Mouse (Mus musculus) bone marrow macrophage, adult 2 months (primary cell): ENCODE measurements around the gene Cpt1b. TPM values are rescaled to one million over a fixed set of nuclear protein-coding genes. Genes with fewer than 3 reads are reported as not detected.

ENCODE experiments used
- H3K27ac ChIP-seq: 2 replicates; pipeline ENCODE4 v1.5.1; 2012; ENCODE audit warnings: low read depth, low read length; ENCODE audit not compliant: insufficient read depth
- H3K4me1 ChIP-seq: 2 replicates; pipeline ENCODE4 v1.6.1; 2012; ENCODE audit warnings: low read length; ENCODE audit not compliant: control insufficient read depth, insufficient read depth
- H3K4me3 ChIP-seq: 2 replicates; pipeline ENCODE4 v1.5.1; 2012; ENCODE audit warnings: mild to moderate bottlenecking, low read length, moderate library complexity; ENCODE audit not compliant: insufficient read depth
- CTCF ChIP-seq: IDR thresholded peaks from 2 replicates; pipeline ENCODE4 v1.5.1; 2012; ENCODE audit warnings: low read depth, mild to moderate bottlenecking, low read length, moderate library complexity
- POLR2A ChIP-seq: IDR thresholded peaks from 2 replicates; pipeline ENCODE4 v1.6.1; 2012; ENCODE audit warnings: mild to moderate bottlenecking, low read depth, low read length, borderline replicate concordance
- polyA plus RNA-seq: library from polyadenylated mRNA; stranded (reverse); fragments of >200 nt; gene quantifications from 2 replicates; pipeline ENCODE4 v1.2.4, GENCODE M21; 2012; ENCODE audit not compliant: missing spikeins, insufficient read depth, insufficient read length

The Cpt1b gene
- polyA plus RNA-seq, 1 experiment: 2.0 TPM

- TF ChIP-seq POLR2A: no peak
- Histone ChIP-seq H3K27ac (no peak overlapping the region), H3K4me1 (peaks cover 9% of the 10 kb centered on the region), H3K4me3 (no peak overlapping the region)
Measured at GRCm38 (mm10) chr15:89421938-89422337, 3.7 kb downstream of the Cpt1b start.

DNA sequence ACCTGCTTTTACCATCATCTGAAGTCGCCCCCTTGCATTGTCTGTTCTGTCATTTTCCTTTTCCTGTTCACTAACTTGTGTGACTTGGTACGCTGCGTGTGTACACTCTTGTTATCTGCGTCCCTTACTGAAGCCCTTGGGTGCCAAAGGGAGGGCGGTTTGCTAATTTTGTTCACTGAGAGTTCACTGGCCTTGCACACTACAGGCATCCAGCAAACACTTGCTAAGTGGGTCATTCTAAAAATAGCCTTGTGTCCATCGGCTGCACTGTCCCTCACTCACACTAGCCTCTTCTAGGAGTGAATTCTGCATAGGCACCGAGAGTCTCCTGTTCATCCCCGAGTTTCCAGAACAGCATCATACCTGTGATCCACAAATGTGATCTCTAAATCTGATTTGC lies 10.4 kb downstream of the Cpt1b start:
- Histone ChIP-seq H3K4me1 (no peaks in the 10 kb centered on the region), H3K27ac (no peak overlapping the region), H3K4me3 (no peak overlapping the region)
- no peak for TF ChIP-seq CTCF
- TF ChIP-seq POLR2A: no peak

DNA sequence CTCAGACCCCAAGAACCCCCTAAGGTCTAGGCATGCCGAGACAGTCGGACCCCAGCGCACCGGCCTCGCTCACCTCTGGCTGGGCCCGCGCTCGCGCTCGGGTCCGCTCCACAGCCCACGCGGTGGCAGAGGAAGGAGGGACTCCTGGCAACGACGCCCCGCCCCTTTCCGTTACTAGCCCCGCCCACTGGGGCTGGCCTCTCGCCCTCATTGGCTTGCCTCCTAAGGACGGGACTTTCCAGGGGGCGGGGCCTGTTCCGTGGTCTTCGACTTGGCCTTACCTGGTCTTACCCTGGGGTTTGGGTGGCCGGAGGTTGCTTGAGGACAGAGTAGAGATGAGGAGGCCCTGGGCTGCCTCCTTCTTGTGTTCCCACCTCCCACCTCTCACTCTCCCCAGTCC lies 15.5 kb downstream of the Cpt1b start, which contains the start of gene Syce3:
Syce3 (minus strand) TSS at position 386 of the 400 bp plus-strand sequence.
- H3K4me3 ChIP-seq: no peak within 1 kb of the TSS
- no peak for TF ChIP-seq CTCF
- no peak for TF ChIP-seq POLR2A

GRCm38 (mm10) chr15:89406691-89407090 lies 19.0 kb downstream of the Cpt1b start:
- H3K27ac ChIP-seq: no peak overlapping the region
- no peaks in the 10 kb centered on the region for H3K4me1 ChIP-seq
- no peak overlapping the region for H3K4me3 ChIP-seq
- TF ChIP-seq CTCF: no peak
- TF ChIP-seq POLR2A: no peak

More for the DNA sequence above, 15.5 kb downstream of the Cpt1b start, which contains the start of gene Syce3:
- Histone ChIP-seq H3K27ac (no peak within 1 kb of the TSS), H3K4me1 (no peaks in the 10 kb centered on the region)

- TF ChIP-seq POLR2A (no peak), CTCF (no peak)
- Histone ChIP-seq H3K27ac (no peak overlapping the region), H3K4me3 (no peak overlapping the region), H3K4me1 (peaks cover 7% of the 10 kb centered on the region)
Measured at GRCm38 (mm10) chr15:89404831-89405623, 20.6 kb downstream of the Cpt1b start.

- no peak for TF ChIP-seq POLR2A
- TF ChIP-seq CTCF: no peak
- H3K4me3 ChIP-seq: no peak overlapping the region
- peaks cover 7% of the 10 kb centered on the region for H3K4me1 ChIP-seq
- H3K27ac ChIP-seq: no peak overlapping the region
Measured at GRCm38 (mm10) chr15:89402471-89402870, 23.2 kb downstream of the Cpt1b start.

GRCm38 (mm10) chr15:89399716-89400115 lies 25.9 kb downstream of the Cpt1b start:
- Histone ChIP-seq H3K4me3 (no peak overlapping the region), H3K4me1 (peaks cover 7% of the 10 kb centered on the region), H3K27ac (no peak overlapping the region)
- TF ChIP-seq CTCF (no peak), POLR2A (no peak)

DNA sequence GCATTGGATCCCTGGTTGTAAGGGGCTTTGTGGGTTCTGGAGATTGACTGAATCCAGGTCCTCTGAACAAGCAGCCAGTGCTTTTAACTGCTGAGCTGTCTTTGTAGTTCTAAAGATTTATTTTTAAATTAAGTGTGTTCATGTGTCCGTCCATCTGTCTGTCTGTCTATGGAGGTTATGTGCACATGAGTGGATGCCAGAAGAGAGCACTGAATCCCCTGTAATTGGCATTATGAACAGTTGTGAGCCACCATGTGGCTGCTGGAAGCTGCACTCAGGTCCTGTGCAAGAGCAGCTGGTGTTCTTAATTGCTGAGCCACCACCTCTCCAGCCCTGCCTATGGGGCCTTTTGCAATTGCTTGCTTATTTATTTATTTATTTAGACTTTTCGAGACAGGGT lies 27.5 kb downstream of the Cpt1b start:
- Histone ChIP-seq H3K4me3 (no peak overlapping the region), H3K4me1 (peaks cover 7% of the 10 kb centered on the region), H3K27ac (no peak overlapping the region)
- TF ChIP-seq CTCF (no peak), POLR2A (no peak)

DNA sequence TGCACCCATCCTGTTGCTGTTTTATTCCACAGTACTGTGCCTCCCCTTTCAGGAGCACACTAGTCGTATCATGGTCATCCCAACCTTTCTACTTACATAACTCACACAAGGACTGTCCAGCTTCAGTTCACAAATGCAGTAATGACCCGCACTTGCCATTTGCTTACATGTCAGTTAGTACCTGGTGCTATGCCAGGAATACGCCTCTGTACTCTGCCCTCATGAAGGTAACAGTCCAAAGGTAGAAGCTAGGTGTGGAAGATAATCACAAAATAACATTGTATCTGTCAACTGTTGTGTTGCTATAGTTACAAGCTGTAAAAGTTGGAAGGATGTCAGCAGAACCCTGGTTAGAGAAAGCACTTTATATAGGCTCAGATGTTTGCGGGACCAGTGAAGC lies 28.8 kb downstream of the Cpt1b start:
- TF ChIP-seq CTCF: no peak
- no peak for TF ChIP-seq POLR2A
- Histone ChIP-seq H3K4me3 (no peak overlapping the region), H3K27ac (no peak overlapping the region), H3K4me1 (peaks cover 11% of the 10 kb centered on the region)

GRCm38 (mm10) chr15:89390081-89390480 lies 35.6 kb downstream of the Cpt1b start:
- Histone ChIP-seq H3K4me3 (no peak overlapping the region), H3K4me1 (peaks cover 4% of the 10 kb centered on the region), H3K27ac (no peak overlapping the region)
- TF ChIP-seq POLR2A: no peak
- no peak for TF ChIP-seq CTCF

GRCm38 (mm10) chr15:89387127-89387526 lies 38.5 kb downstream of the Cpt1b start:
- Histone ChIP-seq H3K4me1 (no peaks in the 10 kb centered on the region), H3K4me3 (no peak overlapping the region), H3K27ac (no peak overlapping the region)
- no peak for TF ChIP-seq CTCF
- TF ChIP-seq POLR2A: no peak
